Mouse (Mus musculus): ENCODE measurements around the gene Rhof. TPM values are rescaled to one million over a fixed set of nuclear protein-coding genes. Genes with fewer than 3 reads are reported as not detected.

The Rhof gene
- polyA plus RNA-seq, 1 experiment: 9.3 TPM

DNA sequence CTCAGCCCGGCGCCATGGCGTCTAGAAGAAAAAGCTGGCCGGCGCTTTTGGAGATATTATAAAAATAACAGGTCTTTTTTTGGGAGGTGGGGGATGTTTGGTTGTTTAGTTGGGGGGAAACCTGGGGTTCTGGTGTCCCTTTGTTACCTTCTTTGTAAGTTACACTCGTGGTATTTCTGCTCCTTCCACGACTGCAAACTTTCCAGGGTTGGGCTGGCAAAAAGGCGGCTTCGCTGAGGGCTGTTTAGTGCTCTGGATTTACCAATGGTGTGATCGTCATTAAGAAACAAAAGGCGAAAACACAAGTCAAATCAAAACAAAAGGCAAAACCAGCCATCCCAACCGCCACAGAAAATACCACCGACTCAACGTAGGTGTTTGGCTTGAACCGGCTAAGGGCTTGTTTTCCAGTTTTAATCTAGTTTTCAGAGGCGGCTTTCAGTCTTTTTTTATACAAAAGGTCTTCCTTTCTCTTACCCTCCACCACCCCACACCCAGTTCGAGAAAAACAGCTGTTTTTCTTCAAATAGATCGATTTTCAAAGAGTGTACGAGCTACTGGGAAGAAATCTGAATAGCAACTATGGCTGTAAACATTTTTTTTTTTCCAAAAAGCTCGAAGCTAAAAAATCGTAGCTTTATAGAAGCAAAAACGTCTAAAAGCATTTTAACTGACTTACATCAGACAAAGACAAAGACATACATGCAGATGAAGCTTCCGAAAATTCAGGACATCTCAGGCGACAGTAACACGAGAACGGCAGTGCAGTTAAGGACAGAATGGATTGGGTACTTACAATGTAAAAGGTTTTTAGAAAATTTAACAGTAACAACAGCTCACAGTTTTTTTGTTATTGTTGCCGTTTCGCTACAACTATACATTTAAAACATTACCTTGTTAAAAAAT lies 7.5 kb upstream of the Rhof start:
- peak; percentile 71 for DNase-seq (ENCODE audit: low read depth)
- no peak for TF ChIP-seq CTCF (IDR thresholded peaks at IDR 0.05; ENCODE audit: borderline replicate concordance, extremely low read depth, insufficient read depth, insufficient read length)
- TF ChIP-seq POLR2A (IDR thresholded peaks at IDR 0.05; ENCODE audit: borderline replicate concordance, extremely low read depth, insufficient read depth, insufficient read length, poor library complexity, severe bottlenecking): no peak

DNA sequence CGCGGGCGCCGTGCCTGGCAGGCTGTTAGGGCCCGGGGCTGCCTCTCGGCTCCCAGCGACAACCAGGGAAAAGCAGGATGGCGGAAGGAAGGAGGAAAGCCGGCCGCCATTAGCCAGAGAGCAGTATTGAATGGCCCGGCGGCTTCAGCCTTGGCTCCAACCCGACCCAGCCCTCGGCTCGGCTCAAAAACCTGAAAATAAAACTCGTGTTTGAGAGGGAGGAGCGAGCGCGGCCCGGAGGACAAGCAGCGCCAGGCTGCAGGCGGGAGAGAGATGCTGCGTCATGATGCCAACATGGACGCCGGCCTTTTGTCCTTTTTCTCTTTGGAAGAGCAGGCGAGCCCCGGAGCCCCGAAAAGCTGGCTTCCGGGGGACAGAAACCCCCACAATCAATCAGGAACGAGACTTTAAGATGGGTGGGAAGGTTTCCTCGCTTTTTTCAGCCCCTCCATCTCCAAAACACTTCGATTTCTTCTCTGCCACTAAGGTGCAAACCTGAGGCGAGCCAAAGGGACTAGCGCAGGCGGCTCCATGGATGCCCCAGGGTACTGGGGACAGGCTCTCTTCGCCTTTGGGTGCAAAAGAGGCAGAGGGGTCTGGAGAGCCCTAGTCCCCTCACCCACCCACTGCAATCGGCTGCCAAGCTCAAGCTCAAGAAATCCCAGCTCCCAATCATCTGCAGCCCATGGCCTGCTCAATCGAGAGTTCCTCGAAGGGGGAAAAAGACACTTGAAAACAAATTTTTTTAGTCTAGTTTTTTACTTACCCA lies 6.6 kb upstream of the Rhof start:
- TF ChIP-seq CTCF (IDR thresholded peaks at IDR 0.05; ENCODE audit: borderline replicate concordance, extremely low read depth, insufficient read depth, insufficient read length): no peak
- peak; percentile 51; the same call in 1 of the 2 replicates for TF ChIP-seq POLR2A (IDR thresholded peaks at IDR 0.05; ENCODE audit: borderline replicate concordance, extremely low read depth, insufficient read depth, insufficient read length, poor library complexity, severe bottlenecking)
- DNase-seq (ENCODE audit: low read depth): peak; percentile 93

DNA sequence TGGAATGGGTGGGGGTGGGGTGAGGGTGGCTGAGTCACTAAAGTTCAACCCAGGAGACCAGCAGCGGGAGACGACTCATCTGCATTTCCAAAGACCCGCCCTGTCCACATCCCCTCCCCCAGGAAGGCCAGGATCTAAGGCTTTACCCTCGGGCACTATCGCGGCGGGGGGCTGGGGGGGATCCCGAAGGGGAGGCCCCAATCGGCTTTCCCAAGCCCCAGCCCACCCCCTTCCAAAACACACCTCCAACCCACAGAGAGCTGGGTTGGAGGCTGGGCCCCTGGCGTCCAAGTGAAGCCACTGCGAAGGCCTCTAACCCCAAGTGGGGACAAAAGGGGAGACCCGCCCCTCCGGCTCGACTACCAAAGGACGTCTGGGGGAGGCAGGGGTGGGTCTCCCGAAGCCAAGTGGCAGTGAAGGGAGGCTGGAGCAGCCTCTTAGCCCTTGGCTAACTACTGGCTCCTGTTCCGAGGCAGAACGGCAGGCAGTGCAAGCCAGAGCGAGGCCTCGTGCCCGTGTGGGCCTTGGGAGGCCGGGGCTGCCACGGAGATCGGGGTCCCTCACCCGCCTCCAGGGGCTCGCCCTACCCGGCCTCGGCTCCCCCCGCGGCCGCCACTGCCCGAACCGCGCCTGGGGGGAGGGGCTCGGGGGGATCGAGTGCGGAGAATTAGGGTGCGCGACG lies 5.9 kb upstream of the Rhof start:
- TF ChIP-seq POLR2A (IDR thresholded peaks at IDR 0.05; ENCODE audit: borderline replicate concordance, extremely low read depth, insufficient read depth, insufficient read length, poor library complexity, severe bottlenecking) (peak; percentile 52; the same call in 1 of the 2 replicates), CTCF (IDR thresholded peaks at IDR 0.05; ENCODE audit: borderline replicate concordance, extremely low read depth, insufficient read depth, insufficient read length) (peak; percentile 6; the same call in 1 of the 2 replicates)
- DNase-seq (ENCODE audit: low read depth): peak; percentile 89

DNA sequence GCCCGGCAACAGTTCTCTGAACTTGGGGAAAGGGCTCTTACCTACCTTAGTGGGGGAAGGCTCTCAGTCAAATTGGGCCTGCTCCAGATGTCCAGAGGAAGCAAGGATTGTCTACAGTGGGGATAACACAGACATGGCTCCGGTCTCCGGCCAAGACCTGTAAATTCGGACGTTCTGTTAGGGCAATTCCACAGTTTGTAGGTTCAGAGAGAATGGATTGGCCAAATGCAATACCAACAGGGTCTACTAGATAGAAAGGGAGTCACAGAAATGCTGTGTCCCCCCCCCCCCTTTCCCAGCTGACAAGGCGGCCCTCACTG lies 5.4 kb upstream of the Rhof start:
- no peak for DNase-seq (ENCODE audit: low read depth)
- TF ChIP-seq POLR2A (IDR thresholded peaks at IDR 0.05; ENCODE audit: borderline replicate concordance, extremely low read depth, insufficient read depth, insufficient read length, poor library complexity, severe bottlenecking) (no peak), CTCF (IDR thresholded peaks at IDR 0.05; ENCODE audit: borderline replicate concordance, extremely low read depth, insufficient read depth, insufficient read length) (no peak)

DNA sequence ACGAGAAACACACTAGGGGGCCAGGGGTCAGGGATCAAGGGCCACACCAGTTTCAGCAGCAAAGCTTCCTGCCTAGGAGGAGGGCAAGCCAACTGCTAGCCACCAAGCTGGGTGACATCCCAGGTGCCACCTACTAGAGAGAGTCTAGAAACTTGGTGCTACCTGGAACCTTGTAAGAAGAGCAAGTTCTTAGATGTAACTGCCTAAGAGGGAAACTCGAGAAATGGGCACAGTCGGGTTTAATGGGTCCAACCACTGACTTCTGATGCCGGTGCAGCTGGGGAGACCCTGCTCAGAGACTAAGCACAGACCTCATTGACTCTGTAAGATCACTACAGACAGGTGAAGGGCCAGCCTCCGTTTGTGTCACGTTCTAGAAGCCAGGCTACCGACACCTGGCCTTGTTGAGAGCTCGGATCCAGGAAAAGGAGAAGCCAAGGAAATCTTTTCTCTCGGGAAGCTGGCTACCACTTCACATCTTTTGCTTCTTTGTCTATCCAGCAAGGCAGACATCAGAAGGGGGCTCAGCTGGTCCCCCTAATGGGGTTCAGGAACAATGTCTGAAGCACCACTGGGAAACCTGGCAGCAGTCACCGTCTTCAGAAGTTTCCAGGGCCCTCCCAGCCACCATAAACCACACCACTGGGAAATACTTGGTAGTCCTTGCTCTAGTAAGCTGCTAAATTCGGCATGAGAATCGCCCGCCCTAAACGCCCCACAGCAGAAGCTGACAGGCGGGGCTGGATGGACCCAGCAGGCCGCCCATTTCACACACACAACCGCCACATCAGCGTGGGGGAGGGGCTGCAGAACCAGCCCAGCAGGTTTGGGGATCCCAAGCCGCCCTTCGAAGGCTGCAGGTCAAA lies 4.8 kb upstream of the Rhof start:
- TF ChIP-seq CTCF (IDR thresholded peaks at IDR 0.05; ENCODE audit: borderline replicate concordance, extremely low read depth, insufficient read depth, insufficient read length) (no peak), POLR2A (IDR thresholded peaks at IDR 0.05; ENCODE audit: borderline replicate concordance, extremely low read depth, insufficient read depth, insufficient read length, poor library complexity, severe bottlenecking) (no peak)
- peak; percentile 87 for DNase-seq (ENCODE audit: low read depth)

DNA sequence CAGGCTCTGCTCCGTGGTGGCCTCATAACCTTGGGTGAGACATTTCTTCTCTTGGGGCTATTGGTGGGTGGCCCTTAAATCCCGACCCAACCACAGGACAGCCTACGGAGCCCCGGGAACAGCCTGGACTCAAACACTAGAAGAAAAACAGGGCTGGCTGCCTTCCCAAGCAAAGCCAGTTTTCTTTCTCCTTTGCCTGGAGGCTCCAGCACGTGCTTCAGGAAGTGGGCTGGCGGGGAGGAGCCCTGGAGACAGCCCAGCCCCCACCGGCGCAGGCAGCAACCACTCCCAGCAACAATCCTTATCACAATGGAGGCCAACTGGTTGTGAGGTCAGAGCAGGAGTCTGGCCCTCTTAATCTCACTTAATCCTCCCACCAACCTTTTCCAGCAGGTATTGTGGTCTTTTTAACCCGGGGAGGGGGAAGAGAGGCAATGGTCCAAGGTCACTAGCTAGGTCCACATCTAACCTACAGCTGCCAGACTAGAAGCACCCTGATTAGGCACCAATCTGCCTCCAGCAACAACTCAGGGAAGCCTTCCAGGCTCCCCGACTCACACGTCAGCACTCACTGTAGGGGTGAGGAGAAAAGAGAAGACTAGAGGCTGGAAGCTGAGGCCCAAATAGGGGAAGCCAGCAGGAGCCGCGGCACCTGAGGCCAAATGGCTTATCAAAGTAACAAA lies 4.0 kb upstream of the Rhof start:
- peak; percentile 96 for DNase-seq (ENCODE audit: low read depth)
- TF ChIP-seq CTCF (IDR thresholded peaks at IDR 0.05; ENCODE audit: borderline replicate concordance, extremely low read depth, insufficient read depth, insufficient read length) (no peak), POLR2A (IDR thresholded peaks at IDR 0.05; ENCODE audit: borderline replicate concordance, extremely low read depth, insufficient read depth, insufficient read length, poor library complexity, severe bottlenecking) (no peak)

DNA sequence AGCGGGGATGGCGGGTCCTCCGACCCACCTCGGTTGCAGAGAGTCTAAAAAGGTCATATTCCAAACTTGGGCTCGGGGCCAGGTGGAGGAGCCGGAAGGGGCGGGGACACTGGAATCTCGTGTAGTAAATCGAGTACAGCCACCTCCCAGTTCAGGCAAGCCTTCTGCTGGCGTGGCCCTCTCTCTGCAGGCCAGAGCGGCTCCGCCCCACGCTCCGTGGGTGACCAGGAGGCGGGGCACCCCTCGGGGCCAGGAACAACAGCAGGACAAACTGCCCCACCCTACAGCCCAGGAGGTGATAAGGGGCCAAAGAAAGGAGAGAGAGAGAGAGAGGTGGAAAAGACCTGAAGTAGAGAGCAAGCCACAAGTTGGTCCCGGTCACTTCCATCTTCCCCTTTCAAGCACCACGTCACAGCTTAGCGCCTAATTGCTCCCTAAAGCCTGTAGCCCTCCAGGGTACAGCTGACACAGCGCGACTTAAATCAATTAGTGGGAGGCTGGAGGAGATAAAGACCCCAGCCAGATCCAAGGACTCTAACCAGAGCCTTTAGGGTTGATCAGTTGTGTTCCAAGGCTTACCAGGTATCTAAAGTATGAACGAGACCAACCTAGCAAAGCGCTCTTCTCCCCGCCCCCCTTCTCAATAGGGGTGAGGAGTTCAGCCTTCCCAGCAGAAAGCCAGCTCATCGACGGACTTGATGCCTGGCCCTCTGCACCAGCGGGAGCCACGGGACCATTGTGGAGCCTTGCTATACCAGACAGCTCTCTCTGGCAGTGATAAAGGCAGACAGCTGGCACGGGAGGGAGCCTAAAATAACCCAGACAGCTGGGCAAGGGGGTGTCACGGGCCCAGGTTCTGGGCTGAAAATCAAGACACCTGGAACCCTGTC lies 3.2 kb upstream of the Rhof start:
- no peak for TF ChIP-seq POLR2A (IDR thresholded peaks at IDR 0.05; ENCODE audit: borderline replicate concordance, extremely low read depth, insufficient read depth, insufficient read length, poor library complexity, severe bottlenecking)
- TF ChIP-seq CTCF (IDR thresholded peaks at IDR 0.05; ENCODE audit: borderline replicate concordance, extremely low read depth, insufficient read depth, insufficient read length): no peak
- DNase-seq (ENCODE audit: low read depth): peak; percentile 84

DNA sequence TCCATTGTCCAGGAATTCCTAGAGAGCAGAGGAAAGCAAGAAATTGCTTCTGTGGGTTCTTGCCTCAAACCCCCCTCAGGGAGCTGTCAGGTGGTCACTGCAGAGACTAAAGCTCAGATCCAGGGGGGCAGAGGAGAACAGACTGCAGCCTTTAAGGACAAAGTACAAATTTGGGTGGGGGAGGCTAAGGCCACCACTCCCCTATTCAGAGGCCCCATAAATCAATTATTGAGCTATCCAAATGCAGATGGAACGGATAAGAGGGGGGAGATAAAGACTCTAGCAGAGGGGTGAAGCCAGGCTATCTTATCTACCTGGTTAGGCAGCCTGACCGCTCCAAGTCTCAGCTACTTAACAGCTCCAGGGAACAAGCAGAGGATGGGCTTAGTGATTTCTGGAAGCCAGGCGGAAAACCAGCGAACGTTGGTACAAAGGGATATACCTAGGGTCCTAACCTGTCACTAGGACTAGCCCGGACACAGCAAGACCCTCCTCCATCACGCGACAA lies 2.4 kb upstream of the Rhof start:
- TF ChIP-seq CTCF (IDR thresholded peaks at IDR 0.05; ENCODE audit: borderline replicate concordance, extremely low read depth, insufficient read depth, insufficient read length): no peak
- no peak for TF ChIP-seq POLR2A (IDR thresholded peaks at IDR 0.05; ENCODE audit: borderline replicate concordance, extremely low read depth, insufficient read depth, insufficient read length, poor library complexity, severe bottlenecking)
- DNase-seq (ENCODE audit: low read depth): no peak

Measured in brain, embryonic 14.5 days (tissue).